ENCODE assay signal across 8 mouse cellular contexts in genomic region chr7:144937490-144937889, GRCm38 (mm10). TPM values are rescaled to one million over a fixed set of nuclear protein-coding genes. Genes with fewer than 3 reads are reported as not detected.
DNase-seq lines count a peak whose midpoint lies in the region; ATAC-seq and TF ChIP-seq lines count a peak whose summit lies in the region.

No protein-coding gene starts in this region.

- no peak overlapping the region for H3K27ac ChIP-seq in cortical plate, adult 2 months (ENCODE audit: insufficient read depth, low read length)

- peak; percentile 88 for TF ChIP-seq CTCF in cortical plate, adult 2 months (IDR thresholded peaks at IDR 0.05; ENCODE audit: extremely low read depth, insufficient read depth, low read length)

- intact Hi-C loops in left cerebral cortex, postnatal 10 days (cut with DNase I), result no loop called here

- peak; percentile 51; the same call in 1 of the 2 replicates for TF ChIP-seq POLR2A in cortical plate, adult 2 months (IDR thresholded peaks at IDR 0.05; ENCODE audit: extremely low read depth, insufficient read depth, low read length)

- ATAC-seq in inflammation-experienced regulatory T-cells, adult 6 months, result peak; percentile 83
- ATAC-seq in megakaryocyte progenitor cell, adult 5-6 weeks (replicated peaks; ENCODE audit: poor library complexity), result peak; percentile 74

- DNase-seq in ZHBTc4 (ENCODE audit: low read depth, low spot score), result peak; percentile 93
- DNase-seq in gastrocnemius, postnatal 10 days, result peak; percentile 93
- DNase-seq in left cerebral cortex, postnatal 10 days (ENCODE audit: extremely low spot score in 1 of 2, low spot score in 2 of 2), result peak; percentile 77 to 91
- peak; percentile 90 to 93 for DNase-seq in right cerebral cortex, postnatal 10 days (ENCODE audit: low spot score in 2 of 2)
- peak; percentile 92 for DNase-seq in urinary bladder, postnatal 25 days (ENCODE audit: low spot score)

- no peaks in the 10 kb centered on the region for H3K4me1 ChIP-seq in cortical plate, adult 2 months (ENCODE audit: control insufficient read depth, insufficient read depth, low read length)

- H3K4me3 ChIP-seq in cortical plate, adult 2 months (ENCODE audit: insufficient read depth, low read length), result peak overlapping the region; percentile 83

RNA-seq across cellular contexts. Expression of gene Ccnd1, which starts 2.2 kb away (rescaled TPM):
- polyA plus RNA-seq in cortical plate, adult 2 months (2012; rRNA removed), result 27.7 and 28.2 TPM in 2 replicates
- total RNA-seq in gastrocnemius, postnatal 10 days (2021), result 10 to 100 TPM; 34.7 to 51.6 TPM
- 1 to 10 TPM; 1.2 to 1.8 (median 1.5) TPM for polyA plus RNA-seq in inflammation-experienced regulatory T-cells, adult 6 months (2017; shearing (Covaris generic))
- 10 to 100 TPM; 28.1 to 37.0 TPM for total RNA-seq in left cerebral cortex, postnatal 10 days (2021)
- total RNA-seq in megakaryocyte progenitor cell, adult 5-6 weeks (2015), result 8.6 and 10.3 TPM in 2 replicates
- total RNA-seq in megakaryocyte progenitor cell, adult 5-6 weeks (2017), result 9.5 and 12.5 TPM in 2 replicates

RNA-seq across cellular contexts. Expression of gene LTO1, which starts 22.6 kb away (rescaled TPM):
- polyA plus RNA-seq in cortical plate, adult 2 months (2012; rRNA removed), result 34.9 and 37.6 TPM in 2 replicates
- total RNA-seq in gastrocnemius, postnatal 10 days (2021), result 10 to 100 TPM; 12.1 to 12.9 TPM
- 10 to 100 TPM; 27.4 to 42.5 (median 30.4) TPM for polyA plus RNA-seq in inflammation-experienced regulatory T-cells, adult 6 months (2017; shearing (Covaris generic))
- 10 to 100 TPM; 25.0 to 28.4 TPM for total RNA-seq in left cerebral cortex, postnatal 10 days (2021)
- 10.2 and 10.3 TPM in 2 replicates for total RNA-seq in megakaryocyte progenitor cell, adult 5-6 weeks (2015)
- 27.4 and 42.9 TPM in 2 replicates for total RNA-seq in megakaryocyte progenitor cell, adult 5-6 weeks (2017)

RNA-seq across cellular contexts. Expression of gene Fgf15, which starts 41.2 kb away (rescaled TPM):
- not detected in 2 replicates for polyA plus RNA-seq in cortical plate, adult 2 months (2012; rRNA removed)
- not detected for total RNA-seq in gastrocnemius, postnatal 10 days (2021)
- not detected for polyA plus RNA-seq in inflammation-experienced regulatory T-cells, adult 6 months (2017; shearing (Covaris generic))
- not detected for total RNA-seq in left cerebral cortex, postnatal 10 days (2021)
- total RNA-seq in megakaryocyte progenitor cell, adult 5-6 weeks (2015), result not detected in 2 replicates
- not detected in 2 replicates for total RNA-seq in megakaryocyte progenitor cell, adult 5-6 weeks (2017)
